Mouse (Mus musculus) kidney, adult 2 months (tissue): ENCODE results near the gene Prss29.

ENCODE experiments used
- CTCF ChIP-seq: fragments of 200-500 bp; conservative IDR thresholded peaks from 2 replicates; pipeline ENCODE4 v1.5.1; 2011; ENCODE audit warnings: low read depth, mild to moderate bottlenecking, control low read depth, low read length, moderate library complexity, mixed read lengths; ENCODE audit not compliant: insufficient read depth, insufficient read length
- POLR2A ChIP-seq: fragments of 200-500 bp; IDR thresholded peaks from one replicate; pipeline ENCODE4 v1.6.1; 2011; ENCODE audit warnings: low read depth, low read length, control low read depth

DNA sequence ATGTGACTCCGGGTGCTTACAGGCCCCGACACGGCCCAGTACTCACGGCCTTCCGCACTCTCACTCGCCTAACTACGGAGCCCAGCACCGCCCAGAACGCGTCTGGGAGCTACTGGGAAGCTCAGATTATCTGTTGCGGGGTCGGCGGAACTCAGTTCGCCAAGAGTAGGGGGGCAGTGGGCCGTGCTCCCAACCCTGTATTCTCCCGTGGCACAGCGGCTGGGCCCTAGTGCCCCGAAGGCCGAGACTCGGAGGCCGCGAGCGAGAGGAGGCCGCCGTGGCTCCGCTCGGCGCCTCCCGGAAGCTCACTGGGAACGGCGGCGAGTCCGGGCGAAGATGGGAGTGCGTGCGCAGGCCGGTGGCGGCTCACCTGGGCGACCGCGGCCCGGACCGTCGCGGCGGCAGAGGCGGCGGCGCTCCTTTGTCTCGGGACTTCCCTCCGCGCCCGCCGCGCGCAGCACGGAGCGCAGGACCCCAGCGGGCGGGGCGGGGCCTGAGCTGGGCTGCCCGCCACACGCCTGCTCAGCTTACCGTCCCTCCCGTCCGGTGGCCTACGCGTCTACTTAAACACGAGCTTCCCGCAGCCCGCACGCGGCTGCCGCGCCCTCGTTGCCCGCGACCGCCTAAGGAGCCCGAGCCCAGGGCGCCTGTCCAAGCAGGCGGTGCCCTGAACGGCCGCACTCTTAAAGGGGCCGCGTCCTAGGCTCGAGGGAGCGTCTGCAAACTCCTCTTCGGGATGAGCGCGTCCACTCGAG lies 45.3 kb upstream of the Prss29 start:
- TF ChIP-seq CTCF (no peak), POLR2A (no peak)
